Mouse (Mus musculus): ENCODE data around the gene Lypd1. TPM values are rescaled to one million over a fixed set of nuclear protein-coding genes. Genes with fewer than 3 reads are reported as not detected.

The Lypd1 gene
- polyA plus RNA-seq (2015; fragmentation: Nextera tagmentation; extraction: Ambion mirVana), result 6.4 and 7.2 TPM in 2 replicates

GRCm38 (mm10) chr1:125912601-125913600 lies at the start of gene Lypd1:
TSS of gene Lypd1 (minus strand) at chr1:125913101.
- Histone ChIP-seq H3K9ac (no peak within 1 kb of the TSS), H3K9me3 (replicated peaks) (no peaks in the 10 kb centered on the region), H3K27me3 (peaks cover 31% of the 10 kb centered on the region), H3K4me2 (replicated peaks) (peak within 1 kb of the TSS; percentile 98), H3K4me1 (peaks cover 32% of the 10 kb centered on the region), H3K4me3 (replicated peaks) (peak within 1 kb of the TSS; percentile 51), H3K27ac (replicated peaks) (no peak within 1 kb of the TSS), H3K36me3 (no peaks in the 10 kb centered on the region)
- ATAC-seq (ENCODE audit: insufficient number of reproducible peaks, low FRiP score, low TSS enrichment, low read depth), result 0 out of 2 replicates have a peak, but pooled peaks have one; percentile 6
- 3% methylated on average over 30 of the region's 30 CpGs for WGBS

GRCm38 (mm10) chr1:125951026-125951425 lies 38.1 kb upstream of the Lypd1 start:
- no peaks in the 10 kb centered on the region for H3K4me1 ChIP-seq
- H3K36me3 ChIP-seq, result no peaks in the 10 kb centered on the region
- H3K27me3 ChIP-seq, result no peaks in the 10 kb centered on the region
- no peak overlapping the region for H3K4me2 ChIP-seq (replicated peaks)
- WGBS, result 67% methylated on average over 3 of the region's 3 CpGs
- H3K9ac ChIP-seq, result no peak overlapping the region
- H3K4me3 ChIP-seq (replicated peaks), result no peak overlapping the region
- H3K9me3 ChIP-seq (replicated peaks), result no peaks in the 10 kb centered on the region
- no peak overlapping the region for H3K27ac ChIP-seq (replicated peaks)
- ATAC-seq (ENCODE audit: insufficient number of reproducible peaks, low FRiP score, low TSS enrichment, low read depth), result no peak

- Histone ChIP-seq H3K4me3 (replicated peaks) (no peak overlapping the region), H3K4me2 (replicated peaks) (no peak overlapping the region), H3K27ac (replicated peaks) (no peak overlapping the region), H3K27me3 (no peaks in the 10 kb centered on the region), H3K9me3 (replicated peaks) (no peaks in the 10 kb centered on the region), H3K9ac (no peak overlapping the region), H3K36me3 (no peaks in the 10 kb centered on the region), H3K4me1 (no peaks in the 10 kb centered on the region)
- 59% methylated on average over 6 of the region's 6 CpGs for WGBS
- ATAC-seq (ENCODE audit: insufficient number of reproducible peaks, low FRiP score, low TSS enrichment, low read depth), result no peak
These were observed 36.2 kb upstream of the Lypd1 start for GRCm38 (mm10) chr1:125949076-125949475.

- Histone ChIP-seq H3K4me2 (replicated peaks) (no peak overlapping the region), H3K4me3 (replicated peaks) (no peak overlapping the region), H3K9ac (no peak overlapping the region), H3K27ac (replicated peaks) (no peak overlapping the region), H3K9me3 (replicated peaks) (no peaks in the 10 kb centered on the region), H3K4me1 (no peaks in the 10 kb centered on the region), H3K36me3 (no peaks in the 10 kb centered on the region), H3K27me3 (no peaks in the 10 kb centered on the region)
- ATAC-seq (ENCODE audit: insufficient number of reproducible peaks, low FRiP score, low TSS enrichment, low read depth), result no peak
- 47% methylated on average over 9 of the region's 9 CpGs for WGBS
These were observed 32.2 kb upstream of the Lypd1 start for GRCm38 (mm10) chr1:125945136-125945535.

GRCm38 (mm10) chr1:125943305-125943704 lies 30.4 kb upstream of the Lypd1 start:
- no peaks in the 10 kb centered on the region for H3K36me3 ChIP-seq
- H3K4me3 ChIP-seq (replicated peaks), result no peak overlapping the region
- H3K4me1 ChIP-seq, result no peaks in the 10 kb centered on the region
- H3K27ac ChIP-seq (replicated peaks), result no peak overlapping the region
- H3K9me3 ChIP-seq (replicated peaks), result no peaks in the 10 kb centered on the region
- no peaks in the 10 kb centered on the region for H3K27me3 ChIP-seq
- no peak overlapping the region for H3K4me2 ChIP-seq (replicated peaks)
- 78% methylated on average over 1 of the region's 1 CpGs for WGBS
- no peak for ATAC-seq (ENCODE audit: insufficient number of reproducible peaks, low FRiP score, low TSS enrichment, low read depth)
- H3K9ac ChIP-seq, result no peak overlapping the region

- no peak overlapping the region for H3K9ac ChIP-seq
These were observed 12.6 kb upstream of the Lypd1 start for GRCm38 (mm10) chr1:125925486-125925885.

GRCm38 (mm10) chr1:125923062-125923461 lies 10.2 kb upstream of the Lypd1 start:
- Histone ChIP-seq H3K4me3 (replicated peaks) (no peak overlapping the region), H3K9ac (no peak overlapping the region), H3K27me3 (no peaks in the 10 kb centered on the region), H3K4me1 (no peaks in the 10 kb centered on the region), H3K36me3 (no peaks in the 10 kb centered on the region), H3K9me3 (replicated peaks) (no peaks in the 10 kb centered on the region), H3K4me2 (replicated peaks) (no peak overlapping the region), H3K27ac (replicated peaks) (no peak overlapping the region)
- ATAC-seq (ENCODE audit: insufficient number of reproducible peaks, low FRiP score, low TSS enrichment, low read depth), result no peak
- 67% methylated on average over 2 of the region's 2 CpGs for WGBS

More at GRCm38 (mm10) chr1:125925486-125925885, 12.6 kb upstream of the Lypd1 start:
- ATAC-seq (ENCODE audit: insufficient number of reproducible peaks, low FRiP score, low TSS enrichment, low read depth), result no peak
- no peaks in the 10 kb centered on the region for H3K9me3 ChIP-seq (replicated peaks)
- H3K27me3 ChIP-seq, result no peaks in the 10 kb centered on the region
- H3K4me1 ChIP-seq, result no peaks in the 10 kb centered on the region
- no peak overlapping the region for H3K27ac ChIP-seq (replicated peaks)
- H3K4me2 ChIP-seq (replicated peaks), result no peak overlapping the region
- H3K4me3 ChIP-seq (replicated peaks), result no peak overlapping the region
- no peaks in the 10 kb centered on the region for H3K36me3 ChIP-seq
- WGBS, result 93% methylated on average over 10 of the region's 10 CpGs

GRCm38 (mm10) chr1:125920696-125921095 lies 7.8 kb upstream of the Lypd1 start:
- no peaks in the 10 kb centered on the region for H3K4me1 ChIP-seq
- no peak overlapping the region for H3K9ac ChIP-seq
- no peaks in the 10 kb centered on the region for H3K36me3 ChIP-seq
- no peak overlapping the region for H3K27ac ChIP-seq (replicated peaks)
- 93% methylated on average over 3 of the region's 3 CpGs for WGBS
- H3K4me3 ChIP-seq (replicated peaks), result no peak overlapping the region
- no peak overlapping the region for H3K4me2 ChIP-seq (replicated peaks)
- H3K27me3 ChIP-seq, result peaks cover under 1% of the 10 kb centered on the region; the same call in 1 of the 2 replicates
- H3K9me3 ChIP-seq (replicated peaks), result no peaks in the 10 kb centered on the region
- no peak for ATAC-seq (ENCODE audit: insufficient number of reproducible peaks, low FRiP score, low TSS enrichment, low read depth)

GRCm38 (mm10) chr1:125911901-125912445 lies 928 bp downstream of the Lypd1 start:
- no peaks in the 10 kb centered on the region for H3K36me3 ChIP-seq
- H3K9ac ChIP-seq, result no peak overlapping the region
- no peaks in the 10 kb centered on the region for H3K9me3 ChIP-seq (replicated peaks)
- WGBS, result under 1% methylated on average over 43 of the region's 43 CpGs
- H3K27me3 ChIP-seq, result peaks cover 31% of the 10 kb centered on the region
- peak overlapping the region; percentile 51 for H3K4me3 ChIP-seq (replicated peaks)
- H3K4me2 ChIP-seq (replicated peaks), result peak overlapping the region; percentile 98
- H3K4me1 ChIP-seq, result peaks cover 32% of the 10 kb centered on the region
- peak; percentile 49 for ATAC-seq (ENCODE audit: insufficient number of reproducible peaks, low FRiP score, low TSS enrichment, low read depth)
- no peak overlapping the region for H3K27ac ChIP-seq (replicated peaks)

- Histone ChIP-seq H3K4me3 (replicated peaks) (peak overlapping the region; percentile 51), H3K27ac (replicated peaks) (no peak overlapping the region), H3K4me1 (peaks cover 32% of the 10 kb centered on the region), H3K9ac (peak overlapping the region; percentile 12; the same call in 1 of the 2 replicates), H3K27me3 (peaks cover 31% of the 10 kb centered on the region), H3K9me3 (replicated peaks) (no peaks in the 10 kb centered on the region), H3K4me2 (replicated peaks) (peak overlapping the region; percentile 98), H3K36me3 (no peaks in the 10 kb centered on the region)
- peak; percentile 20; the same call in 1 of the 2 replicates for ATAC-seq (ENCODE audit: insufficient number of reproducible peaks, low FRiP score, low TSS enrichment, low read depth)
- under 1% methylated on average over 35 of the region's 35 CpGs for WGBS
These were observed 1.5 kb downstream of the Lypd1 start for GRCm38 (mm10) chr1:125911337-125911900.

GRCm38 (mm10) chr1:125910871-125911265 lies 2.0 kb downstream of the Lypd1 start:
- H3K9ac ChIP-seq, result no peak overlapping the region
- ATAC-seq (ENCODE audit: insufficient number of reproducible peaks, low FRiP score, low TSS enrichment, low read depth), result no peak; the same call in 1 of the 2 replicates
- no peaks in the 10 kb centered on the region for H3K36me3 ChIP-seq
- H3K27ac ChIP-seq (replicated peaks), result no peak overlapping the region
- peaks cover 31% of the 10 kb centered on the region for H3K27me3 ChIP-seq
- peak overlapping the region; percentile 98 for H3K4me2 ChIP-seq (replicated peaks)
- 2% methylated on average over 9 of the region's 9 CpGs for WGBS
- H3K4me1 ChIP-seq, result peaks cover 32% of the 10 kb centered on the region
- H3K4me3 ChIP-seq (replicated peaks), result peak overlapping the region; percentile 51
- no peaks in the 10 kb centered on the region for H3K9me3 ChIP-seq (replicated peaks)
